Mouse (Mus musculus): ENCODE measurements at regions not wholly inside any gene's neighbourhood (a gene's known extent, or its start where the extent isn't known, plus 50 kb on each side); places are given as distances from the start of the nearest gene placed in this dataset.

DNA sequence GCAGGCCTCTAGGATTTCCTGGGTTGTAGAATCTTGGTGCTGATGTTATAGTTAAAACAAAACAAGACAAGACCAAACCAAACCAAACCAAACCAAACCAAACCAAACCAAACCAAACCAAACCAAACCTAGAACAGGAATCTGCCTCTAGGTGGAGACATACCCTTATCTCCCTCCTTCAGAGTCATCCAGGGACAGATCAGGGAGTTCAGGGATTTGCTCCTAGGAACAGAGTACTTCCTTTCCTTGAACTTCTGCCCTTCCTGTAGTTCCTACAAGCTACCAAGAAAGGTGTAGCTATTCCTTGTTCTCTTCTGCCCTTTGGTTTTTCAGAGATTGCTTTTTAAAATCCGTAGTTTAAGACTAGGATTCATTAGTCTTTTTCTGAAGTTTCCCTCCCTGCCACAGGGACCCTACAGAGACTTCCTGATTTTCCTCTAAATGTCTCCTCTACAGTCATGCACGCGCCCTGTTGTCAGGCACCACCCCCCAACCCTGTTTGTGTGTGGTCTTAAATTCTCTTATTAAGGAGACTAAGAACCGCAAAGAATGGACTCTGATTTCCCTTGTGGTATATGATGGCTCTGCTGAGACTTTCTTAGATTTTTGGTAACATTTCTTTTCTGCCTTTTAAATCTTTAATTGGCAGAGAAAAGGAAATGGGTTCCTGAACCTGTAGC, 205.8 kb upstream of the Nsun6 start:
- no peak for TF ChIP-seq POLR2A (IDR thresholded peaks at IDR 0.05; ENCODE audit: low read depth, low read length)
- TF ChIP-seq CTCF (conservative IDR thresholded peaks at IDR 0.05; ENCODE audit: insufficient read depth, insufficient read length, low read depth, low read length): no peak; the same call in 1 of the 2 replicates
